In the genomic region with DNA sequence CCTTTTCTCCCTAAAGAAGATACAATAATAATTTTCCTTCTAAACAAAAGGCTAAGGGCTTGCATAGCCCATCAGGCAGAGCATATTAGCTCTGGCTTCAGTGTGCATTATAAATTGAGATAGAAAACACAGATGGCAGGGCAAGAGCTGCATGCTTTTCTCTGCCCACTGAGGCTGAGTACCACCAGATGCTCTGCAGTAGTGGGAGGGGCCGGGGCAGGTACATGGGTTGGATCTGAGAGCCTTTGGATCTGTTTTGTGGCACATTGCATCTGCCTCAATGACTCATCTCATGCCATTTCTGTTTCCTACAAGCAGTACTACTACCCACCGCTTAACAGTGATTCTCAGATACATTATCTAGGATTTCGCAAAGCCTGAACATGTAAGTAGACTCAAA, we compare ENCODE assay signal across 24 mouse cellular contexts.
DNase-seq lines count a peak whose midpoint lies in the region; ATAC-seq and TF ChIP-seq lines count a peak whose summit lies in the region.
"Had no signal": no experiment of that assay in that cellular context is flagged by ENCODE, and none has a peak within 500 bp of the region (broad histone marks: within the 10 kb centered on the region; RNA-seq: fewer than 3 reads in every experiment).

No protein-coding gene starts in this region.

- DNase-seq in frontal cortex, postnatal 14 days (ENCODE audit: low spot score in 2 of 2) = no peak
- DNase-seq in layer of hippocampus, adult 18-20 months (ENCODE audit: low spot score in 2 of 2) = peak; percentile 40 to 67
- no peak for DNase-seq in layer of hippocampus, adult 9-10 months (ENCODE audit: low spot score)
- DNase-seq in brain, adult 2 months (ENCODE audit: low read depth, low spot score) = peak; percentile 54
- peak; percentile 44 for DNase-seq in layer of hippocampus, adult 8-10 months (ENCODE audit: low spot score in 2 of 2)
- DNase-seq in liver, postnatal 0 days = no peak
- DNase-seq: adrenal gland, postnatal 36 days; cerebellum, adult 11-12 months; gastrocnemius, adult 2 months; heart, postnatal 36 days; kidney, adult 18-20 months; retina, postnatal 1 day; thymus, adult 2 months; thymus, postnatal 4 days had no signal

- H3K9me3 ChIP-seq in liver, postnatal 0 days (ENCODE audit: low read length) = no peaks in the 10 kb centered on the region
- H3K9me3 ChIP-seq: forebrain, embryonic 15.5 days; heart, embryonic 15.5 days; limb, embryonic 15.5 days; lung, embryonic 15.5 days; midbrain, embryonic 15.5 days; neural tube, embryonic 12.5 days had no signal

- H3K9ac ChIP-seq in liver, postnatal 0 days (replicated peaks) = no peak overlapping the region
- H3K9ac ChIP-seq: forebrain, embryonic 15.5 days; heart, embryonic 15.5 days; limb, embryonic 15.5 days; liver, embryonic 14.5 days; lung, embryonic 15.5 days; midbrain, embryonic 15.5 days; neural tube, embryonic 12.5 days had no signal

- 86% methylated on average over 3 of the region's 3 CpGs for WGBS in liver, postnatal 0 days (ENCODE audit: insufficient replicate concordance)

- H3K36me3 ChIP-seq in liver, postnatal 0 days (replicated peaks; ENCODE audit: insufficient read depth, low read length) = no peaks in the 10 kb centered on the region
- H3K36me3 ChIP-seq: forebrain, embryonic 15.5 days; heart, embryonic 15.5 days; limb, embryonic 15.5 days; lung, embryonic 15.5 days; midbrain, embryonic 15.5 days; neural tube, embryonic 12.5 days had no signal

- no peaks in the 10 kb centered on the region for H3K4me1 ChIP-seq in liver, postnatal 0 days (ENCODE audit: insufficient read depth)
- H3K4me1 ChIP-seq: forebrain, embryonic 15.5 days; heart, embryonic 15.5 days; limb, embryonic 15.5 days; lung, embryonic 15.5 days; midbrain, embryonic 15.5 days; neural tube, embryonic 12.5 days had no signal

- no peak for TF ChIP-seq EP300 in liver, postnatal 0 days (IDR thresholded peaks at IDR 0.05; ENCODE audit: low read depth)

- ATAC-seq in frontal cortex, adult (ENCODE audit: low TSS enrichment) = peak; percentile 27; the same call in 1 of the 2 replicates
- ATAC-seq in liver, postnatal 0 days = no peak
- no peak for ATAC-seq in activated CD4-positive, CD25-positive, alpha-beta regulatory T cell, adult 4 months
- ATAC-seq: forebrain, embryonic 15.5 days; midbrain, embryonic 15.5 days had no signal

- no peaks in the 10 kb centered on the region for H3K27me3 ChIP-seq in liver, postnatal 0 days (ENCODE audit: insufficient read depth, low read length)
- H3K27me3 ChIP-seq: forebrain, embryonic 15.5 days; heart, embryonic 15.5 days; limb, embryonic 15.5 days; lung, embryonic 15.5 days; midbrain, embryonic 15.5 days; neural tube, embryonic 12.5 days had no signal

- H3K4me2 ChIP-seq in liver, postnatal 0 days (ENCODE audit: low read depth, low read length) = no peak overlapping the region
- H3K4me2 ChIP-seq: forebrain, embryonic 15.5 days; heart, embryonic 15.5 days; limb, embryonic 15.5 days; lung, embryonic 15.5 days; midbrain, embryonic 15.5 days; neural tube, embryonic 12.5 days had no signal

- no peak overlapping the region for H3K4me3 ChIP-seq in liver, postnatal 0 days (ENCODE audit: low read depth, low read length)
- H3K4me3 ChIP-seq: forebrain, embryonic 15.5 days; gastrocnemius, adult 2 months; heart, embryonic 15.5 days; limb, embryonic 15.5 days; lung, embryonic 15.5 days; midbrain, embryonic 15.5 days; neural tube, embryonic 12.5 days had no signal

- TF ChIP-seq CTCF in liver, postnatal 0 days (IDR thresholded peaks at IDR 0.05; ENCODE audit: low read depth) = no peak

- H3K27ac ChIP-seq in liver, postnatal 0 days (ENCODE audit: low read depth) = no peak overlapping the region
- H3K27ac ChIP-seq: forebrain, embryonic 15.5 days; gastrocnemius, adult 2 months; heart, embryonic 15.5 days; limb, embryonic 15.5 days; liver, embryonic 14.5 days; lung, embryonic 15.5 days; macrophage; midbrain, embryonic 15.5 days; neural tube, embryonic 12.5 days had no signal

Comparison
In these comparisons a context has a peak if more than half of its experiments do, and no peak if none do; other contexts are left out.
1. DNase-seq: peak in layer of hippocampus, adult 18-20 months (2 of 2), brain, adult 2 months (single experiment) and layer of hippocampus, adult 8-10 months (2 of 2); none in frontal cortex, postnatal 14 days (0 of 2), layer of hippocampus, adult 9-10 months (single experiment) and liver, postnatal 0 days (single experiment).